Mouse (Mus musculus) heart, embryonic 13.5 days (tissue): Measurements from ENCODE around the gene Gpd1. TPM values are rescaled to one million over a fixed set of nuclear protein-coding genes. Genes with fewer than 3 reads are reported as not detected.

Experiments used
- ATAC-seq: fragments of 200-750 bp; cut with Nextera tagmentation; 2 replicates; pipeline ENCODE4 v1.8.0; 2017; ENCODE audit warnings: moderate TSS enrichment; ENCODE audit not compliant: insufficient number of reproducible peaks, low FRiP score, low TSS enrichment; ENCODE audit errors: extremely low read depth
- H3K27ac ChIP-seq: fragments of 300-500 bp; sonication (generic); replicated peaks from 2 replicates; pipeline ENCODE4 v1.5.1; 2015; ENCODE audit warnings: moderate library complexity, mild to moderate bottlenecking, inconsistent platforms
- H3K27me3 ChIP-seq: fragments of 300-500 bp; sonication (generic); replicated peaks from 2 replicates; pipeline ENCODE4 v1.6.1; 2015; ENCODE audit warnings: mild to moderate bottlenecking, inconsistent platforms
- H3K36me3 ChIP-seq: fragments of 300-500 bp; sonication (generic); 2 replicates; pipeline ENCODE4 v1.6.1; 2015; ENCODE audit warnings: mild to moderate bottlenecking, inconsistent platforms
- H3K4me1 ChIP-seq: fragments of 300-500 bp; sonication (generic); 2 replicates; pipeline ENCODE4 v1.6.1; 2015; ENCODE audit warnings: inconsistent platforms
- H3K4me2 ChIP-seq: fragments of 300-500 bp; sonication (generic); 2 replicates; pipeline ENCODE4 v1.6.1; 2015; ENCODE audit warnings: inconsistent platforms, mild to moderate bottlenecking, moderate library complexity
- H3K4me3 ChIP-seq: fragments of 300-500 bp; sonication (generic); 2 replicates; pipeline ENCODE4 v1.5.1; 2015; ENCODE audit warnings: moderate library complexity, mild to moderate bottlenecking, inconsistent platforms
- H3K9ac ChIP-seq: fragments of 300-500 bp; sonication (generic); 2 replicates; pipeline ENCODE4 v1.6.1; 2015; ENCODE audit warnings: inconsistent platforms, mild to moderate bottlenecking, moderate library complexity
- H3K9me3 ChIP-seq: fragments of 300-500 bp; sonication (generic); 2 replicates; pipeline ENCODE4 v1.6.1; 2016; ENCODE audit warnings: inconsistent platforms
- WGBS: fragments of 180-500 bp; shearing (Covaris S2); methylation state at CpG from one replicate; pipeline ENCODE4 v1.1.7; 2015; ENCODE audit warnings: mixed read lengths; 5-methylcytosine and 5-hydroxymethylcytosine counted together
- polyA plus RNA-seq: library from polyadenylated mRNA; unstranded; fragments of >200 nt; fragmentation: Nextera tagmentation; extraction: Ambion mirVana; gene quantifications from 2 replicates; pipeline ENCODE4 v1.2.1, GENCODE M21; 2015

The Gpd1 gene
- polyA plus RNA-seq, 1 experiment from 2014 or later, result 1.3 TPM

GRCm38 (mm10) chr15:99701999-99702900 lies 15.1 kb upstream of the Gpd1 start, which contains the start of gene Smarcd1:
Gene Smarcd1, plus strand, starts transcription at chr15:99702129.
- peak; percentile 86 for ATAC-seq
- peaks cover 53% of the 10 kb centered on the region for H3K4me1 ChIP-seq
- H3K27ac ChIP-seq, result peak within 1 kb of the TSS; percentile 95
- under 1% methylated on average over 71 of the region's 71 CpGs for WGBS
- H3K9me3 ChIP-seq, result no peaks in the 10 kb centered on the region
- H3K4me2 ChIP-seq, result peak within 1 kb of the TSS; percentile 79
- H3K4me3 ChIP-seq, result peak within 1 kb of the TSS; percentile 69
- peaks cover 30% of the 10 kb centered on the region for H3K36me3 ChIP-seq
- peak within 1 kb of the TSS; percentile 90 for H3K9ac ChIP-seq
- peaks cover 17% of the 10 kb centered on the region for H3K27me3 ChIP-seq

DNA sequence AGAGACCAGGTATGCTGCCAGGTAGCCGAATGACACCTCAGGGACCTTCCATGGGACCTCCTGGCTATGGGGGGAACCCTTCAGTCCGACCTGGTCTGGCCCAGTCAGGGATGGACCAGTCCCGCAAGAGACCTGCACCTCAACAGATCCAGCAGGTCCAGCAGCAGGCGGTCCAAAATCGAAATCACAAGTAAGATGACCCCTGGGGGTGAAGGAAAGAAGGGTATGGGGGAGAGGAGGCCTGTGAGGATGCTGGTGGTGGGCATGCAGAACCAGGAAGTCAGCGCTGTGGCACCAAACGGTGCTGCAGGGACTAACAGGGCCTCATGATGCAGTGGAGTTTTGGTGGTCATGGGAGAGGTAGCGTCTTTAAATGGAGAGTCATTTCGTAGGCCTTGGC lies 14.2 kb upstream of the Gpd1 start:
- no peaks in the 10 kb centered on the region for H3K9me3 ChIP-seq
- H3K4me3 ChIP-seq, result peak overlapping the region; percentile 69
- peaks cover 8% of the 10 kb centered on the region for H3K27me3 ChIP-seq
- peak overlapping the region; percentile 79 for H3K4me2 ChIP-seq
- ATAC-seq, result no peak
- peak overlapping the region; percentile 95 for H3K27ac ChIP-seq
- H3K36me3 ChIP-seq, result peaks cover 39% of the 10 kb centered on the region
- WGBS, result 68% methylated on average over 9 of the region's 9 CpGs
- peak overlapping the region; percentile 90 for H3K9ac ChIP-seq
- H3K4me1 ChIP-seq, result peaks cover 53% of the 10 kb centered on the region

DNA sequence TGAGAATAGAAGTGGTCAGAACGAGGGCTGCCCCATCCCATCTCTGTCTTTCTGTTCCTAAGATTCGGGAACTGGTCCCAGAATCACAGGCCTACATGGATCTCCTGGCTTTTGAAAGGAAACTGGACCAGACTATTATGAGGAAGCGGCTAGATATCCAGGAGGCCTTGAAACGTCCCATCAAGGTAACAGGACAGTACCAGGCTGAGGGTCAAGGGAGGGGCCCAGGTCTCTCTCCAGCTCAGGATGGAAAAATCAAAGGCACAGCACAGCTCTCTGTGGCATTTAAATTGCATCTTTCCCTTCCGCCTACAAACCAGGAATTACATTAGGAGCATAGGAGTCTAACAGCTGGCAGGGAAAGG lies 13.7 kb upstream of the Gpd1 start:
- H3K27me3 ChIP-seq, result peaks cover 3% of the 10 kb centered on the region; the same call in 1 of the 2 replicates
- peak overlapping the region; percentile 95 for H3K27ac ChIP-seq
- peak overlapping the region; percentile 69 for H3K4me3 ChIP-seq
- peaks cover 51% of the 10 kb centered on the region for H3K4me1 ChIP-seq
- ATAC-seq, result no peak
- peak overlapping the region; percentile 79 for H3K4me2 ChIP-seq
- H3K36me3 ChIP-seq, result peaks cover 44% of the 10 kb centered on the region
- H3K9me3 ChIP-seq, result no peaks in the 10 kb centered on the region
- 62% methylated on average over 5 of the region's 5 CpGs for WGBS
- H3K9ac ChIP-seq, result peak overlapping the region; percentile 90

DNA sequence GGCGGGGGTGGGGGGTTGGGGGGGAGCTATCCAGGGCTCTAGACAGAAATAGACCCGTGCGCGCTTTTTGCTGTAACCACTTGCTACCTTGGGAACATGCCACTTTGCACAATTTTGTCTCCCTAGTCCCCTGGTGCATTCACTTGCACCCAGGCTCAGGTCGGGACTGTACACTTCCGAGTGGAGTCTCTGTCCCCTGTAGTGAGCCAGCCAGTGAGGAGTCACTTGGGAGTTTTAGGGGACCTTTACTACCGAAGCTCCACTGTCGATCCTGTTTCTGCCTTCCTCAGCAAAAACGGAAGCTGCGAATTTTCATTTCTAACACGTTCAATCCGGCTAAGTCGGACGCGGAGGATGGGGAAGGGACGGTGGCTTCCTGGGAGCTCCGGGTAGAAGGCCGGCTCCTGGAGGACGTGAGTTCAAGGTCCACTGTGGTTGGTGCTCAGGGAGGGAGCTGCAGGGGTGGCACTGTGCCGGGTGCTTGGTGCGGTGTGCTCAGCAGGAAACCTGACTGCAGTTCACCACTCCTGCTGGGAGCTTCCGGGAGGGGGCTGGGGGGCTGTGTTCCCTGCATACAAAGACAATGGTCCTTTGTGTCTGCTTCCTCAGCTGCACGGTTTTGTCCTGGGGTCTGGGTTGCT lies 13.2 kb upstream of the Gpd1 start:
- peak overlapping the region; percentile 69 for H3K4me3 ChIP-seq
- H3K27me3 ChIP-seq, result no peaks in the 10 kb centered on the region
- WGBS, result 51% methylated on average over 23 of the region's 23 CpGs

DNA sequence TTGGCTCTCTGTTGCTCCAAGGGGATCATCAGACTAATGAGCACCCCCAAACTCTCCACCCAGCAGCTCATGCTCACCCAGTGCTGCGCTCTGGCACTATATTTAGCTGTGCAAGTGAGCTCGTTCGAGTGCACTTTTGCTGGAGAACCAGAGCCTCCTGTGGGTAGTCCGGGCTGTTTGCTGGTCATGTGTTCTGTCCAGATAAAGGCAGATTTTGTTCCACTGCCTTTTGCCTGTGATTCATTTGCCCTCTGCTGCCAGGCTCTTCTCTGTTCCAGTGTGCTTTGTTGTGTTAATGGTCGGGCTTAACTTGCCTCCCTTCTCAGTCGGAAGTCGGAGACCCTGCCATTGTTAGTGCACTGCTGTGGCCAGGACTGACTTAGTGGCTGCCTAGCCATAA lies 12.4 kb upstream of the Gpd1 start:
- Histone ChIP-seq H3K4me3 (peak overlapping the region; percentile 69), H3K4me1 (peaks cover 47% of the 10 kb centered on the region), H3K36me3 (peaks cover 56% of the 10 kb centered on the region), H3K27me3 (no peaks in the 10 kb centered on the region), H3K9ac (peak overlapping the region; percentile 90), H3K9me3 (no peaks in the 10 kb centered on the region), H3K27ac (peak overlapping the region; percentile 95), H3K4me2 (peak overlapping the region; percentile 79)
- no peak; the same call in 1 of the 2 replicates for ATAC-seq
- 24% methylated on average over 7 of the region's 7 CpGs for WGBS

More for the DNA sequence above, 13.2 kb upstream of the Gpd1 start:
- peak overlapping the region; percentile 95 for H3K27ac ChIP-seq
- peak overlapping the region; percentile 79 for H3K4me2 ChIP-seq
- H3K4me1 ChIP-seq, result peaks cover 47% of the 10 kb centered on the region
- peaks cover 49% of the 10 kb centered on the region for H3K36me3 ChIP-seq
- no peaks in the 10 kb centered on the region for H3K9me3 ChIP-seq
- peak overlapping the region; percentile 90 for H3K9ac ChIP-seq
- no peak for ATAC-seq

GRCm38 (mm10) chr15:99705440-99706048 lies 11.8 kb upstream of the Gpd1 start, which contains the start of gene Gm17349:
Gene Gm17349, minus strand, starts transcription at chr15:99705490.
- no peak for ATAC-seq
- H3K9me3 ChIP-seq, result no peaks in the 10 kb centered on the region
- H3K9ac ChIP-seq, result peak within 1 kb of the TSS; percentile 90
- H3K4me3 ChIP-seq, result peak within 1 kb of the TSS; percentile 69
- peaks cover 63% of the 10 kb centered on the region for H3K36me3 ChIP-seq
- H3K4me2 ChIP-seq, result peak within 1 kb of the TSS; percentile 79
- no peaks in the 10 kb centered on the region for H3K27me3 ChIP-seq
- H3K4me1 ChIP-seq, result peaks cover 47% of the 10 kb centered on the region
- H3K27ac ChIP-seq, result peak within 1 kb of the TSS; percentile 95
- 60% methylated on average over 11 of the region's 11 CpGs for WGBS

- Histone ChIP-seq H3K36me3 (peaks cover 89% of the 10 kb centered on the region), H3K9me3 (no peaks in the 10 kb centered on the region), H3K4me3 (no peak overlapping the region), H3K27me3 (no peaks in the 10 kb centered on the region), H3K4me2 (no peak overlapping the region), H3K4me1 (peaks cover 37% of the 10 kb centered on the region), H3K27ac (no peak overlapping the region), H3K9ac (no peak overlapping the region)
- 88% methylated on average over 13 of the region's 13 CpGs for WGBS
- ATAC-seq, result no peak
These were observed 9.1 kb upstream of the Gpd1 start for GRCm38 (mm10) chr15:99708176-99708575.

DNA sequence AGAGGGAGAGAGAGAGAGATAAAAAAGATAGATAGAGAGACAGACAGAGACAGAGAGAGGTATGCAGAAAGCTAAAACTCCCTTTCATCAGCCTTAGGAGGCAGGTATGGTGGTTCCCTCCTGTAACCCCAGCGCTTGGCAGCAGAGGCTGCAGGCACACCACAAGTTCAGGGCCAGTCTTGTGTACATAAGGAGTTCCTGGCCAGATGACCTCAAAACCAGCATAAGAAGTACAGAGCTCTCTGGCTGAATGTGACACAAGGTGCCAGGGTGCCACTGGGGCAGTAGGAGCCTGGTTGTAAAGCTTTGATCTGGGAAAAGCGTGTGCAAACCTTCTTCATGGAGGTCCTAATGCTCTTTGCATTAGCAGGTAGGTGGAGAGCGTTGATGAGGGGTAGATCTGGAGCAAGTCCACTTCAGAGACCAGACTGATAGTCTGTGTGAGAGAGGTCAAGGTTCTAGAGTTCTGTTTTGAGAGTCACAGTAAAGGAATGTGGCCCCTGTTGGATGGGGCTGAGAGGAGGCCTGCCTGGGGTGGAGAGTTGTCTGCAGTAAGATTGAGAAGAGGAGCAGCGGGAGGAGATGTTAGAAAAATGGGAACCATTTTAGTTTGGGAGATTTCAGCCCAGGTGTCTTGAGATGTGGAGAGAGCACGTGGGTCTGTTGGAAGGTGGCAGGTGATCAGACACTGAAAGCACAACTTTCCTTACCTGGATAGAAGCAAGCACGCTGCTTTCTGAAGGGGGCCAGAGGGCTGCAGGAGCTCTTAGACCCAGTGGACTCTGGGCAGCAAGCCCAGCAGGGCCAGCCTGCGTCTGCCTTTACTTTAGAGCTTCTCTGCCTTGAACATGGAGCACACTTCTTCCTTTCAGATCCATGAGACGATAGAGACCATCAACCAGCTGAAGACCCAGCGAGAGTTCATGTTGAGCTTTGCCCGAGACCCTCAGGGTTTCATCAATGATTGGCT lies 6.8 kb upstream of the Gpd1 start:
- Histone ChIP-seq H3K36me3 (peaks cover 97% of the 10 kb centered on the region), H3K9me3 (no peaks in the 10 kb centered on the region), H3K27me3 (no peaks in the 10 kb centered on the region), H3K4me2 (no peak overlapping the region), H3K9ac (no peak overlapping the region), H3K27ac (no peak overlapping the region), H3K4me1 (peaks cover 37% of the 10 kb centered on the region), H3K4me3 (no peak overlapping the region)
- ATAC-seq, result no peak
- WGBS, result 81% methylated on average over 10 of the region's 10 CpGs

- ATAC-seq, result no peak
- H3K36me3 ChIP-seq, result peaks cover 96% of the 10 kb centered on the region
- H3K27ac ChIP-seq, result no peak overlapping the region
- H3K9me3 ChIP-seq, result no peaks in the 10 kb centered on the region
- no peak overlapping the region for H3K4me3 ChIP-seq
- 75% methylated on average over 3 of the region's 3 CpGs for WGBS
- H3K4me1 ChIP-seq, result peaks cover 39% of the 10 kb centered on the region
- no peak overlapping the region for H3K4me2 ChIP-seq
- H3K9ac ChIP-seq, result no peak overlapping the region
- no peaks in the 10 kb centered on the region for H3K27me3 ChIP-seq
These were observed 5.8 kb upstream of the Gpd1 start for GRCm38 (mm10) chr15:99711491-99711890.

DNA sequence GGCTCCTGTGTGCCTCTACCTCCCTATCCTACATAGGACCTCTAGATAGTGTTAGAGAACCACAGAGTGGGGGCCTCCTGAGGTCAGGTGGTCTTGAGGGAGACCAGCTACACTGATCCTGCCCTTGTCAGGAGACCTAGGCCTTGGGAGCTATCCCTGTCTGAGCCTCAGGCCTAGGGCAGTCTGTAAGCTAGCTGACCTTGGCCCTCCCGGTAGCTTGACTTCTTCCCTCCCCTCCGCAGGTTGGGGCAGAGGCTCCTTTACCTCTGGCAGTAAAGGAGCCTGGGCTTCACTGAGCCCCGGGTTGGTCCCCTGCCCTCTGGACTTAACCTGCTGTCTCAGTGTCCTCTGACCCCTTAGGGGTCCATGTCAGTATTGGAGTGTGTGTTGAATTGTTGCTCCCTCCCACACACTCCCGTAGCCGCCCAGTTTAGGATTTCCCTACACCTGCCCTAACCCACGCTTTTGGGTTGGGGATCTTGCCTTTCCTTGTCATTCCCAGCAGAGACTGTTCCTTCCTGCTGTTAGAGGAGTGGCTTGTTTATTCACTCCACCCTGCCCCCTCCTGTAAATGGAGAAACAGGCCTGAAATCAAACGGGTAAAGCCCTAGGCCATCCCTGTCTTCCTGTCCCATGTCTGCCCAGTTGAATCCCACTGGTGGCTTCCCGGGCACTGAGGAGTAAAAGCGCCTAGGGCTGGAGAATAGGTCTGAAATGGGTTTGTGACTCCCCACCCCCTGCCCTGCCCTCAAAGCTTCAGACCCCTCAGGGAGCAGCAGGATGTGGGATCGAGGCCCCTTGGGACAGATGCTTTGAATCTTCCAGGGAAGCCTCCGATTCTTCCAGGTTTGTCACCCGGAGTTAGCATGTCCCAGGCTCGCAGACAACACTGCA lies 4.4 kb upstream of the Gpd1 start:
- WGBS, result 61% methylated on average over 13 of the region's 13 CpGs

More for the DNA sequence above, 4.4 kb upstream of the Gpd1 start:
- Histone ChIP-seq H3K4me3 (no peak overlapping the region), H3K4me1 (peaks cover 46% of the 10 kb centered on the region), H3K9me3 (no peaks in the 10 kb centered on the region), H3K27ac (peak overlapping the region; percentile 90), H3K27me3 (no peaks in the 10 kb centered on the region), H3K36me3 (peaks cover 82% of the 10 kb centered on the region), H3K4me2 (no peak overlapping the region), H3K9ac (peak overlapping the region; percentile 62)
- no peak for ATAC-seq
